Mouse (Mus musculus) megakaryocyte, embryonic 14.5 days (primary cell): ENCODE measurements around the gene Lats2. TPM values are rescaled to one million over a fixed set of nuclear protein-coding genes. Genes with fewer than 3 reads are reported as not detected.
"Not testable (repeated sequence)": the region's sequence is repeated elsewhere in the genome, so short reads cannot be mapped to it uniquely, and the experiment has no call there.

ENCODE experiments used
- H3K27me3 ChIP-seq: replicated peaks from 2 replicates; pipeline ENCODE3; 2012; ENCODE audit warnings: inconsistent platforms
- H3K36me3 ChIP-seq: replicated peaks from 2 replicates; pipeline ENCODE3; 2012; ENCODE audit warnings: low read length, inconsistent platforms, mixed read lengths
- H3K4me1 ChIP-seq: 2 replicates; pipeline ENCODE4 v1.6.1; 2012; ENCODE audit warnings: inconsistent platforms
- H3K4me3 ChIP-seq: replicated peaks from 2 replicates; pipeline ENCODE3; 2012; ENCODE audit warnings: moderate library complexity, mild to moderate bottlenecking, inconsistent platforms
- H3K9me3 ChIP-seq: 2 replicates; pipeline ENCODE4 v1.6.1; 2012; ENCODE audit warnings: inconsistent platforms
- FLI1 ChIP-seq: IDR thresholded peaks from 2 replicates; pipeline ENCODE4 v1.6.1; 2012; ENCODE audit warnings: low read length, inconsistent platforms, mixed read lengths
- GATA1 ChIP-seq: IDR thresholded peaks from 3 replicates; pipeline ENCODE4 v1.6.1; 2012; ENCODE audit warnings: mixed read lengths, low read length, inconsistent platforms, borderline replicate concordance
- polyA plus RNA-seq: library from polyadenylated mRNA; stranded (reverse); fragments of >175 nt; gene quantifications from 2 replicates; pipeline ENCODE4 v1.2.3, GENCODE M21; 2012; ENCODE audit warnings: low replicate concordance; ENCODE audit not compliant: insufficient read depth

Lats2 gene
- polyA plus RNA-seq, 1 experiment: 2.0 TPM

DNA sequence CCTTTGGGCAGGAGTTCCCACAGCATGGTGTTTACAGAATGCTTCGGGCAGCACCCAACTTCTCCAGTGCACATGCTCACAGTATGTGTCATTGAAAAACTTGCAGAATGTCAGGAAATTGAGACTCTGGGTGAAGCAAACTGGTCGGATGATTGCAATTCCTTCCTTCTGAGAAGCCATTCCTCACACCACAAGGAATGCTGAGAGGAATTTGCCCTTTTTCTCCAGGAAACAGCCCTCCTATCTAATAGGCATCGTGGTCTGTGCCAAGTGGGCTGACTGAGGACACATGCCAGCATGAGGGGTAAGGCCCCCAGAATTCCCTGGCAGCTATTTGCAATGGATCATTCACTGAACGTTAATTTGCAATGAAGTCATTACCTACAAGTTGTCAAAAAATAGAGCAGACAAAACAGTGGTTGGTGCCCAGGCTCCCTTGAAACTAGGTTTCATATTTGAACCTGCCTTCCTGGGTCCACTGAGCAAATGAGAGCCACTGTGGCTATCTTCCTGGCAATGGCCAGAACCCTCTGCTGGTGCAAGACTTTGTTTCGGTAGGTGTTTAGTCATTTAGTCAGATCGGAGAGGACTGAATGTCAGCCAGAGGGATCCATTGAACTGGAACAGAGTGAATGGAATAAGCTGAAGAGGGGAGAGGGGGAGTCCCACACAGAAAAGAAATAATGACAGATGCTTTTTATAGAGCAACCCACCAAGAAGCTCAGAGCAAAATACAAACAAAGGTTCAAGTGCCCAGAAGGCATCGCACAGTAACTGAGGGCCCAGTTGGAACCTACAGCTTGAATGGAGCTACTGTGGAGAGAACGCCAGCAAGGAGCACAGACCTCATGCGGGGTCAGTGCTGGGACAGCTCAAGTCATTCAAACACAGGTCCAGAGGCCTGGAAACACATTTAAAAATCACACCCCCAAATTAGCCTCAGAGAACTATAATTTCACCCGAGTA, 2.5 kb upstream of the Lats2 start:
- Histone ChIP-seq H3K36me3 (no peaks in the 10 kb centered on the region), H3K27me3 (peaks cover 9% of the 10 kb centered on the region), H3K4me3 (no peak overlapping the region), H3K4me1 (peaks cover 17% of the 10 kb centered on the region), H3K9me3 (no peaks in the 10 kb centered on the region)
- TF ChIP-seq FLI1: no peak
- TF ChIP-seq GATA1: no peak

DNA sequence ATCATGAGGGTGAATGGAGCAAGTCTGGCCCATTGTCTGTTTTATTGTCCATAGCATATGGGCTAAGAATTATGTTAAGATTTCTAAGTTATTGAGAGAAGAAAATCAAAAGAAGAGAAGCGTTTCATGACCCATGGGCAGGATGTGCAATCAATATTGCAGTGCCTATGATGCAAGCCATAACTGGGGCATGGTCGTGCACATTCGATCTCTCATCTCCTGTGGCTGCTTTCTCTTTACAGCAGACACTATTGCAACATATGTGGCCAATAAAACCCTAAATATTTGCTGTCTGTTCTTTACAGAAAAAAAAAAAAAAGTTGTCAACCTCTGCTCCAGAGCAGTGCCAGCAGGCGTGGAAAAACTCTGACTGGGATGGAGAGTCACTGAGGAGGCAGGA, 2.1 kb downstream of the Lats2 start:
- no peaks in the 10 kb centered on the region for H3K27me3 ChIP-seq
- TF ChIP-seq FLI1: no peak
- TF ChIP-seq GATA1: no peak
- no peaks in the 10 kb centered on the region for H3K36me3 ChIP-seq
- H3K4me3 ChIP-seq: no peak overlapping the region
- 0 out of 2 replicates have a peak, but pooled peaks cover 3% of the 10 kb centered on the region for H3K9me3 ChIP-seq
- H3K4me1 ChIP-seq: peaks cover 27% of the 10 kb centered on the region

DNA sequence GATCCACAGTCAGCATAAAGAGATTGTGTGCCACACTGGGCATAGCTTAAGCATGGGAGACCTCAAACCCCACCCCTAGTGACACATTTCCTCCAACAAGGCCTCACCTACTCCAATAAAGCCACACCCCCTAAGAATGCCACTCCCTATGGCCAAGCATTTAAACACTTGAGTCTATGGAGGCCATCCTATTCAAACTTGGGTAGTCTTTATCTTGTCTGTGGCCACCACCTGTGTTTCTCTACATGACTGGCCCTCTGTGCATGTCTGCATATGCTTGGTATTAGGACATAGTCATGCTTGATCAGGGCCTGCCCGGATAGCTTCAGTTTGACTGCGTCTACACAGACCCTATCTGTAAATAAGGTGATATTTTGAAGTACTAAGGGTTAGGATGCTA, 2.5 kb downstream of the Lats2 start:
- no peak overlapping the region for H3K4me3 ChIP-seq
- 0 out of 2 replicates have a peak, but pooled peaks cover 3% of the 10 kb centered on the region for H3K9me3 ChIP-seq
- no peak for TF ChIP-seq GATA1
- H3K4me1 ChIP-seq: peaks cover 27% of the 10 kb centered on the region
- no peaks in the 10 kb centered on the region for H3K36me3 ChIP-seq
- H3K27me3 ChIP-seq: no peaks in the 10 kb centered on the region

DNA sequence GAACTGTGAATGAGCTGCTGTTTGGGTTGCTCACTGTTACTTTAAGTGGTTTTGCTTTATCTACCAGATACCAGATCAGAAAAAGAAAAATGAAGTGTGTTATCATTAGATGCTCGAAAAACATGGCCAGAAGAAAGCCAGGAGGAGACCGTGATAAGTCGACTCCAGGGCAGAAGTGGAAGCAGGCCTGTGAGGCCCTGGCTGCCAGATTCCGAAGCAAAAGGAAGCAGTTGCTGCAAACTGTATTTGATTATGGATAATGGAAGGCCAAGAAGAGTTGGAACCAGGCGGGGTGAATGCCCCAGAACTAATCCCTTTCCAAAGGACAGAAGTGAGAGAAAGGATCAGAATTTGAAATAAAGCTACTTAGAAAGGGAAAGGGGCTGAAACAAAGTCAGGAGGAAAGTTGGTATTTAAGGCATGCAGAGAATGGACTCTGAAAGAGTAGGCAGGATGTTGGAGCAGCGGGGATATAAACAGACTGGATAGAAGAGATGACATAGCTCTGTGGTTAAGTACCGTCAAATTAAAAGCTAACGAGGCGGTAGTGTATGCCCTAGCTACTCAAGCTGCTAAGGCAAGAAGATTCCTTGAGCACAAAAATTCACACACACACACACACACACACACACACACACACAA, 4.7 kb downstream of the Lats2 start:
- no peak overlapping the region for H3K4me3 ChIP-seq
- 0 out of 2 replicates have a peak, but pooled peaks cover 3% of the 10 kb centered on the region for H3K9me3 ChIP-seq
- peaks cover 31% of the 10 kb centered on the region for H3K4me1 ChIP-seq
- H3K27me3 ChIP-seq: peaks cover 7% of the 10 kb centered on the region
- TF ChIP-seq FLI1: no peak
- no peak for TF ChIP-seq GATA1
- H3K36me3 ChIP-seq: no peaks in the 10 kb centered on the region

DNA sequence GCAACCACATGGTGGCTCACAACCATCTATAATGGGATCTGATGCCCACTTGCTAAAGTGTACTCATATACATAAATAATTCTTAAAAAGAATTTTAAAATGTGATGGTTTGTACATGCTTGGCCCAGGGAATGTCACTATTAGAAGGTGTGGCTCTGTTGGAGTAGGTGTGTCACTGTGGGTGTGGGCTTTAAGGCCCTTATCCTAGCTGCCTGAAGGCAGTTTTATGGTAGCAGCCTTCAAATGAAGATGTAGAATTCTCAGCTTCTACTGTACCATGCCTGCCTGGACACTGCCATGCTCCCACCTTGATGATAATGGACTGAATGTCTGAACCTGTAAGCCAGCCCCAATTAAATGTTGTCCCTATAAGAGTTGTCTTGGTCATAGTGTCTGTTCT, 7.2 kb downstream of the Lats2 start:
- H3K27me3 ChIP-seq: peaks cover 19% of the 10 kb centered on the region
- H3K36me3 ChIP-seq, H3K4me3 ChIP-seq, H3K9me3 ChIP-seq: not testable (repeated sequence)
- peaks cover 33% of the 10 kb centered on the region for H3K4me1 ChIP-seq

DNA sequence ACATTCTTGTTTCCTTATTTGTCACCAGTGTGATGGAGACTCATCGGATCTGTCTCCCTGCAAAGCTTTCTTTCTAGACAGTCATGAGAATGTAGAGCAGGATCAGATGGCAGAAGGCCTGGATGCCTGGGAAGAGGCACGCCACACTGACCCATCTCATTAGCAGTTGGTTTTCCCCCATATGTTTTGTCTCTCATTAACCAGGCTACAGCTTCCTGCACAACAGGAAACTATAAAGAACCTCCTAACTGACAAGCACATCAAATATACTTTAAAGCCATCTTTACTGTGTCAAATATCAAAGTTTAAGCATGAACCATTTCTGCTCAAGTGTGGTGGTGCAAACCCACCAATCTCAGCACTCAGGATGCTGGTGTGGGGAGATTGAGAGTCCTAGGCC, 8.7 kb downstream of the Lats2 start:
- Histone ChIP-seq H3K4me3 (no peak overlapping the region), H3K27me3 (peaks cover 34% of the 10 kb centered on the region), H3K4me1 (peaks cover 35% of the 10 kb centered on the region), H3K36me3 (no peaks in the 10 kb centered on the region), H3K9me3 (no peaks in the 10 kb centered on the region)
- TF ChIP-seq GATA1 (no peak), FLI1 (no peak)

DNA sequence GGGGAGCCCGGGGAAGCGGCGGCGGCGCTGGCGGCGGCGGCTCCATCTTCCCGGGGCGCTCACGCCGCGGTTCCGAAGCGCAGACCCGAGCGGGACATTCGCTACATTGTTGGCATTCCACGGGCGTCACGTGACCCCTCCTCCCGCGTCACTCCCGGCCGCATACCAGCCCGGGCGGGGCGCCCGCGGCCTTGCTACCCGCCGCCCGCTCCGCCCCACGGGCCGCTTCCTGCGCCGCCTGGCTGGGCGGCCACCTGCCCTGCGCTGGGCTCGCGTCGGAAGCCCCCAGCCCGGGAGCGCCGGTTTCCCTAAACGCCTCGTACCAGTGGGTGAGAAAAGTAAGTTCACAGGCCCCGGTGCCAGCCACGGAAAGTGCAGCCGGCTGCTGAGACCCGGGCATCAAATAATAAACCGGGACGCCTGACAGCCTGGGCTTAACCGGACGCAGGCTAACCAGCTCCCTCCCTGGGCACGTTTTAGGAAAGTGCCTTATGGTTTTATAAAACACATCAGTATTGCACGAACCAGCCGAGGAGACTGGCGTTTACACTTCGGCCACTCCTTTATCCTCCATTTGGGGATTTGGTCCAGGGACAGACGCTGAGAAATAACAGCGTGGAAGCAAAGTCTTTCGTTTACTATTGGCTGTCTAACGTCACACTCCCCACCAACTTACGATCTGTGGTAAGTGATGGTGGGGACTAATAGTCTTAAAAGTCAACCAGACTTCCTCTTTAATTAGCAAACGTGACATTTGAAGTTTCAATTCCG, 12.0 kb downstream of the Lats2 start, which contains the start of gene Gm49361:
Gene Gm49361 (minus strand): TSS at position 103 of the 771 bp plus-strand sequence.
- peak within 1 kb of the TSS; percentile 93 for H3K4me3 ChIP-seq
- H3K9me3 ChIP-seq: no peaks in the 10 kb centered on the region
- no peak for TF ChIP-seq GATA1
- no peak for TF ChIP-seq FLI1
- H3K4me1 ChIP-seq: peaks cover 28% of the 10 kb centered on the region
- no peaks in the 10 kb centered on the region for H3K36me3 ChIP-seq
- peaks cover 64% of the 10 kb centered on the region for H3K27me3 ChIP-seq

DNA sequence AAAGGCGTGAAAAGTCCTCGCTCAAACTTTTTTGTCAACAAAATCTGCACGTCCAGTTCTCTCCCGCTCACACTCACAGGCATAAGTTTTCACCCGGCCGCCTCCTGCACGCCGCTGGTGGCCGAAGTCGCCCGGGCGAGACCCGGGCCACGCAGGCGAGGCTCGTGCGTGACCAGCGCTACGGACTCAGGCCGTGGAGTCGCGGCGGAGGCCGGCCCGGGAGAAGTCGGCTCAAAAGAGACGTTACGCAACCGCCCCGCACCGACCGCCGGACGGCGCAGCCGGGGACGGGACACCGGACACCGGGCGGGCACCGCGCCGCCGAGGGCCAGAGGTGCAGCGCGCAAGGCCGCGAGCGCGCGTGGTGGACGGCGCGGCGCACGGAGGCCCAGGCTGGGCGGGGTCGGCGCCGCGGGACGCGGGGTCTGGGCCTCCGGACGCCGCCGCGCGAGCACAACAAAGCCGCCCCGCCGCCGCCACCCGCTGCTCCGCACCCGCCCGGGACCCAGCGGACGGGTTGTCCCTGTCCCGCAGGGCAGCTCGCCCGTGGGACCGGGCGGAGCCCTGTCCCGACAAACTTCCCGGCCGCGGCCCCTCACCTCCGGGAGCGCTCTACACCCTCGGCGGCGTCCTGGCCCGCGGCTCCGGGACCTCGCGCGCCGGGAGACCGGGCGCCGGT, 12.8 kb downstream of the Lats2 start:
- peak overlapping the region; percentile 93 for H3K4me3 ChIP-seq
- peaks cover 67% of the 10 kb centered on the region for H3K27me3 ChIP-seq
- H3K36me3 ChIP-seq: no peaks in the 10 kb centered on the region
- no peaks in the 10 kb centered on the region for H3K9me3 ChIP-seq
- TF ChIP-seq FLI1 (no peak), GATA1 (no peak)
- peaks cover 28% of the 10 kb centered on the region for H3K4me1 ChIP-seq

DNA sequence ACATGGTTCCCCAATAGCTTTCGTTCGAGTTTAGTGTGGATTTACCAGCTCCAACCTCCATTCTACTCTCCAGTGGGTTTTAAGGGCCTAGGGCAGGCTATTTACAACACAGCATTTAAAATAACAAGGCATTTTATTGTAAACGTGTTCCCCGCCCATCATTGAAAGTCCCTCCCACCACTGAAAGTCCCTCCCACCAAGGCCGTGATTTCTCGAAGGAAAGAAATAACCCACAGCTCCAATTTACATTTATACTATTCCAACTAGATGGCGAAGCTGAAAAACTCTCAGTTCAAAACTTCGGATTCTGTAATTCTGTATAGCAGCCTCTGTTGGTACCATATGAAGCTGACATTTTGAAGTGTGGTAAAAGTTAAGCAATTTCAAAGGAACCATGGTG, 13.6 kb downstream of the Lats2 start:
- no peak overlapping the region for H3K4me3 ChIP-seq
- H3K9me3 ChIP-seq: no peaks in the 10 kb centered on the region
- H3K36me3 ChIP-seq: no peaks in the 10 kb centered on the region
- peaks cover 74% of the 10 kb centered on the region for H3K27me3 ChIP-seq
- peaks cover 26% of the 10 kb centered on the region for H3K4me1 ChIP-seq
- TF ChIP-seq FLI1 (no peak), GATA1 (no peak)
